Mouse (Mus musculus): ENCODE results near the gene Lrrc57. TPM values are rescaled to one million over a fixed set of nuclear protein-coding genes. Genes with fewer than 3 reads are reported as not detected.

The Lrrc57 gene
- polyA plus RNA-seq (2014; fragmentation: Illumina TruSeq; extraction: RNeasy Lipid Tissue Mini Kit (QIAGEN cat#74804); ENCODE audit: low read depth, low replicate concordance), result 38.2 TPM

DNA sequence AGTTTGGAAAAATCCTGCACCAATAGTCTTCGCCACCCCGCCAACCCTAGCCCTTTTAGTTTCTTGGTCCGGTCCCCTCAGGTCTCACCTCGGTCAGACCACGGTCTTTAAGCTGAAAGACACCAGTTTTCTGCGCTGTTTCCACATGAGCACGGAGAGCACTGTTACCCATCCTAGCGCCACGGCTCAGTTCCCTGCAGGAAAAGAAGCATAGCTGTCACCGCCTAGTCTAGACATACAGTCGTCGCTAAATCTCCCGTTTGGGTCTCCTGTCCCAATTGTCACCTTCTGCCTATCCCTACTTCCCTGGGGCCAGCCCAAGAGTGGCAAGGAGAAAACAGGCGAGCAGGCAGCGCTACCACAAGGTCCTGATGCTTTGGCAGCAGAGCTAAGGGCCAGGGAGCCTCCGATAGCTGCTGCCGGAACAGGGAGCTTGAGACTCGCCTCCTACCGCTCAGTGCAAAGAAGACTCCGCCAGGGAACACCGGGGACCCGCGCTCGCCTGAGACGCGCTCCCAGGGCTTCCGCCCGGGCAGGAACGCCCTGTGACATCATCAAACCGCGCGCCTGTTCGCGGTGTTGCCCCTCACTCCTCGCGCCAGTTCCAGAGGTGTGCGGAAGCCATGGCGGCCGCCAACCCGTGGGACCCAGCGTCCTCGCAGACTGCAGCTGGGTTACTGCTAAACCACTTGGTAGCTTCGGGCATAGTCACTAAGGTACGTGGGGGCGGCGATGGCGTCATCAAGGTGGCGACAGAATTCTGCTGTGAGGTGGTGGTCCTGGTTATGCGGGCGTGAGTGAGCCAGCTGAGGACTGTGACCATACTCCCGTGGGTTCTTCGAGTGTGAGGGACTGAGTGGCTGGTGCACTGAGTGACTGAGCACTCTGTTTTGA is at the start of gene Lrrc57, which contains the start of gene Haus2:
Lrrc57 (minus strand) TSS at position 691 of the 894 bp plus-strand sequence.
Haus2 (plus strand) TSS at position 554 of the 894 bp plus-strand sequence.

DNA sequence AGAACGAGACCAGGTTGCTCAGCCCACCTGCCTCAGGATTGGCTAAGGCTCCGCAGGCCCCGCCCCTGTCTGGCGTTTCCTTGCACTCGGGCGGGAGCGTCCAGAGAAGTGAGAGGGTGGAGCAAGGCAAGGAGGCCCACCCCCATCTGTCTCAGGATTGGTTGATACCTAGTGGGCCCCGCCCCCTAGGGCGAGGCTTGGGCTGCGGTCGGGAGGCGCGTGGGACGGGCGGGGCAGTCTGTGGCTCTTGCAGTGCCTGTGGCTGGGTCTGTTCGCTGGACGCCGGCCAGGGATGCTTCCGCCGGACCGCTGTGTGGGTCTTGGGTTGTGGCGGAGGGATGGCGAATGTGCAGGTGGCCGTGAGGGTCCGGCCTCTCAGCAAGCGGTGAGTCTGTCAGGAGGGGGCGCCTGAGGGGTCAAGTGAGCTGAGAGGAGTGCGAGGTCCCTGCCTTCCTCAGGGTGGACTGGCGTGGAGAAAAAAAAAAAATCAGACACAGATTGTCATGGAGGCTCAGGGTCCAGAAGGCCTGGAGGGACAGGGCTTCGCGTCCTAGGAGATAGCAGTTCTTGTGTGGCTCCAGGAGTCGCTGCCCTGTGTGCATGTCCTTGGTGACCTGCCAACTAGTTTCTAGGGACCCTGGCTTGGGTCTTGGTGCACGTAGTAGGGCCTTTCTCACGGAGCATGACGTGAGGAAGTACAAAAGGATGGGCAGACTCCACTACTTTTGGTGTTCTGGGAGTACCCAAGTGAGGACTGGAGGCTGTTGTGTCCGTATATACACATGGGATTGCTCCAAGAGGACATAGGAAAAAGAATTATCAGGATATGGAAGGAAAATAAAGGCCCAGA is 19.8 kb upstream of the Lrrc57 start, which contains the start of gene Stard9:
Stard9 (plus strand) TSS at position 236 of the 850 bp plus-strand sequence.

DNA sequence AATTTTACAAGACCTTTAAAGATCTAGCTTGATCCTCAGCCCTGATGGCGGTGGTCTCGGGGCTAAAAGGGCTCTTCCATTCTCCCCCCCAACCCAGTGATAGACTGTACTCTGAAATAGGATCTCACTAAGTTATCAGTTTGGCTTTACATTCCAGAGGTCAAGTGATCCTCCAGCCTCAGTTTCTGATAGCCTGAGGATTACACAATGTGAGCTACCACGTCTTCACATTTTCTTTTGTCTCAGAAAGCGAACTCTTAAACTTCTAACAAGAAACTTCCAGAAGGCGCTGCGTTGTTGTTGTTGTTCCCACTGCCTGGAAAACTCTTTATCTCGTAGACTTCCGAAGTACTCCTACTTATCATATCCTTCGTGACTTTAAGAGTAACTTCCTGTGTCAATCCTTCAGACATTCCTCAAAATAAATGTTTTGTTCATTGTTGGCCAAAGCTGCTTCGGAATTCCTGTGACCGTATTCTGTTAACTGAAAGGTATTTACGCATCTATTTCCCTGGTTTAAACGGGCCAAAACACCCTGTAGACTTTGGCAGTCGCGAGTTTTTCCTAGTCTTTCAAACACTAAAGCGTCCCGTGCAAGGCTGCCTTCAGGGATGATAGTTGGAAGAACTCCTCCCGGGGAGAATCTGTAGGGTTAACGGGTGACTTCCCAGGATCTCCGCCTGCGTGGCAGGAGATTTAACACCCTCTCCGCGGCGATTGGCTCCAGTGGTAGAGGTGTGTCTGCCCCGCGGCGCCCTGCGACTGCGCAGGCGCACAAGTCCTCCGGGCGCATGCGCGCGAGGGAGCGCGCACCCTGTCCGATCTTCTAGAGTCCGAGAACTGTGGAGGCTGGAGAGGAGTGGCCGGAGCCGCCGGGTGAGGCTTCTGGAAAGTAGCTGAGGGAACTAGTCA is 42.2 kb downstream of the Lrrc57 start, which contains the start of gene Snap23:
Snap23 (plus strand) TSS at position 786 of the 912 bp plus-strand sequence.

DNA sequence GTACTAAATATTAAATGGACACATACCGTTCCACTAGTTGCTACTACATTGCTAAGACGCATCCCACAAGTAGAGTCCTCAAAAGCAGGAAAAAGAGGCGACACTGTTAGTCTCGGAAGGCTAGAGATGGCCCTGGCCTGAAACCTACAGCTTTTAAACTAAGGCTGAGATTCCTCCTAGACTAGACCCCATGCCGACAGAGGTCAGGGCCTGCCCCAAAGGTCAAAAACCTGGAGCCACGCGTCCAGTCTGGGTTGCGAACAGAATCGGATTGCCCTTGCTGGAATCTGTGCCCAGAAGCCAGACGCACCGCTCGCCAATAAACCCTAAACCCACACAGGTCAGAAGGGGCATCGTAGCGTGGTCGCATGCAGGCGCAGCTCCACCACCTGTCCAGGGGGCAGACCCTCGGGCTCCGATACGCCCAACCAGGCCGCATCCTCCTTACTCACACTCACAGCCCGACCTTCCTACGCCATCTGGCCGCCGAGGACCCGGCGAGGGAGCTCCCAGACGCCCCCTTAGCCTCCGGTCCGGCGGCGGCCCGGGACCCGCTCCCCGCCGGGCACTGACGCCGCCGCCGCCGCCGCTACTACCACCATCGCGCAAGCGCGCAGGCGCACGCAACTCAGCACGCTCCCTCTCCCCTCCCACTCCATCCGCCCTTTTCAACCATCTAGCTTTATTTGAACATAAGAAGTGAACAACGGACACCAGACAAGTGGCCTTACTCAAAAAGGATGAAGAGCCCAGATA is 45.9 kb downstream of the Lrrc57 start, which contains the start of gene Zfp106:
Zfp106 (minus strand) TSS at position 609 of the 756 bp plus-strand sequence.

Other genes starting within 250 kb of the Lrrc57 start
- gene Ganc, start 205.6 kb downstream of the Lrrc57 start, polyA plus RNA-seq (2014; fragmentation: Illumina TruSeq; extraction: RNeasy Lipid Tissue Mini Kit (QIAGEN cat#74804); ENCODE audit: low read depth, low replicate concordance), result 33.4 TPM
- 188 TPM for gene Tmem87a, start 205.4 kb downstream of the Lrrc57 start, polyA plus RNA-seq (2014; fragmentation: Illumina TruSeq; extraction: RNeasy Lipid Tissue Mini Kit (QIAGEN cat#74804); ENCODE audit: low read depth, low replicate concordance)
- gene Capn3, start 153.5 kb downstream of the Lrrc57 start, polyA plus RNA-seq (2014; fragmentation: Illumina TruSeq; extraction: RNeasy Lipid Tissue Mini Kit (QIAGEN cat#74804); ENCODE audit: low read depth, low replicate concordance), result 0.50 TPM
- 73.3 TPM for gene Zfp106, start 45.7 kb downstream of the Lrrc57 start, polyA plus RNA-seq (2014; fragmentation: Illumina TruSeq; extraction: RNeasy Lipid Tissue Mini Kit (QIAGEN cat#74804); ENCODE audit: low read depth, low replicate concordance)
- gene Snap23, start 41.8 kb downstream of the Lrrc57 start, polyA plus RNA-seq (2014; fragmentation: Illumina TruSeq; extraction: RNeasy Lipid Tissue Mini Kit (QIAGEN cat#74804); ENCODE audit: low read depth, low replicate concordance), result 161 TPM
- 39.5 TPM for gene Haus2, start 137 bp downstream of the Lrrc57 start, polyA plus RNA-seq (2014; fragmentation: Illumina TruSeq; extraction: RNeasy Lipid Tissue Mini Kit (QIAGEN cat#74804); ENCODE audit: low read depth, low replicate concordance)
- 6.0 TPM for gene Stard9, start 19.6 kb upstream of the Lrrc57 start, polyA plus RNA-seq (2014; fragmentation: Illumina TruSeq; extraction: RNeasy Lipid Tissue Mini Kit (QIAGEN cat#74804); ENCODE audit: low read depth, low replicate concordance)
- 2.6 TPM for gene Cdan1, start 240.6 kb upstream of the Lrrc57 start, polyA plus RNA-seq (2014; fragmentation: Illumina TruSeq; extraction: RNeasy Lipid Tissue Mini Kit (QIAGEN cat#74804); ENCODE audit: low read depth, low replicate concordance)
- gene Ttbk2, start 241.1 kb upstream of the Lrrc57 start, polyA plus RNA-seq (2014; fragmentation: Illumina TruSeq; extraction: RNeasy Lipid Tissue Mini Kit (QIAGEN cat#74804); ENCODE audit: low read depth, low replicate concordance), result 14.6 TPM

Measured in sigmoid colon, adult 10 weeks (tissue).